8 mouse cellular contexts compared by ENCODE assay signal in genomic region chr8:13667917-13668316, GRCm38 (mm10). TPM values are rescaled to one million over a fixed set of nuclear protein-coding genes. Genes with fewer than 3 reads are reported as not detected.
A peak's percentile ranks its signal among the peaks of the same experiment; 100 is the strongest.
DNase-seq lines count a peak whose midpoint lies in the region; ATAC-seq lines count a peak whose summit lies in the region.

No protein-coding gene starts in this region.

- peak; percentile 41 for DNase-seq in cerebellum, adult 11-12 months
- DNase-seq in cerebellum, adult 11 months: no peak
- peak; percentile 41 to 68 for DNase-seq in kidney, postnatal 4 days
- DNase-seq in kidney, adult 11 months: no peak
- no peak for DNase-seq in embryonic facial prominence, embryonic 11.5 days (ENCODE audit: low spot score)
- no peak for DNase-seq in left cerebral cortex, postnatal 25 days (ENCODE audit: low spot score in 2 of 2)
- no peak for DNase-seq in layer of hippocampus, adult 9-11 months

- no peak overlapping the region for H3K4me3 ChIP-seq in embryonic facial prominence, embryonic 11.5 days (ENCODE audit: low read depth, low read length)
- H3K4me3 ChIP-seq in lung, embryonic 16.5 days (ENCODE audit: low read length): no peak overlapping the region

- H3K4me1 ChIP-seq in embryonic facial prominence, embryonic 11.5 days (ENCODE audit: control insufficient read depth, insufficient read depth, low read length): no peaks in the 10 kb centered on the region
- H3K4me1 ChIP-seq in lung, embryonic 16.5 days (replicated peaks; ENCODE audit: control insufficient read depth, insufficient read depth, low read length): peaks cover 41% of the 10 kb centered on the region

- no peaks in the 10 kb centered on the region for H3K9me3 ChIP-seq in embryonic facial prominence, embryonic 11.5 days (replicated peaks; ENCODE audit: control insufficient read depth, low read length)
- H3K9me3 ChIP-seq in lung, embryonic 16.5 days (ENCODE audit: control insufficient read depth, low read length): no peaks in the 10 kb centered on the region

- no peak overlapping the region for H3K4me2 ChIP-seq in embryonic facial prominence, embryonic 11.5 days (ENCODE audit: low read depth, low read length)
- no peak overlapping the region for H3K4me2 ChIP-seq in lung, embryonic 16.5 days (ENCODE audit: low read depth, low read length)

- H3K27ac ChIP-seq in embryonic facial prominence, embryonic 11.5 days (replicated peaks; ENCODE audit: low read depth, low read length): no peak overlapping the region
- peak overlapping the region; percentile 97 for H3K27ac ChIP-seq in lung, embryonic 16.5 days (ENCODE audit: low read length)

- intact Hi-C loops in left cerebral cortex, postnatal 25 days (cut with DNase I): no loop called here

- H3K36me3 ChIP-seq in embryonic facial prominence, embryonic 11.5 days (replicated peaks; ENCODE audit: control insufficient read depth, insufficient read depth, low read depth, low read length): no peaks in the 10 kb centered on the region
- no peaks in the 10 kb centered on the region for H3K36me3 ChIP-seq in lung, embryonic 16.5 days (ENCODE audit: control insufficient read depth, insufficient read depth, low read length)

- 72% methylated on average over 4 of the region's 4 CpGs for WGBS in embryonic facial prominence, embryonic 11.5 days
- 52% methylated on average over 4 of the region's 4 CpGs for WGBS in lung, embryonic 16.5 days

- ATAC-seq in embryonic facial prominence, embryonic 11.5 days (replicated peaks; ENCODE audit: insufficient number of reproducible peaks, low FRiP score, low TSS enrichment, low read depth): peak; percentile 66; the same call in 1 of the 2 replicates
- ATAC-seq in lung, embryonic 16.5 days (ENCODE audit: low read depth): peak; percentile 58

- H3K9ac ChIP-seq in embryonic facial prominence, embryonic 11.5 days (replicated peaks; ENCODE audit: low read length): no peak overlapping the region
- H3K9ac ChIP-seq in lung, embryonic 16.5 days (ENCODE audit: low read length): no peak overlapping the region

- no peaks in the 10 kb centered on the region for H3K27me3 ChIP-seq in embryonic facial prominence, embryonic 11.5 days (ENCODE audit: control insufficient read depth, insufficient read depth, low read length)
- no peaks in the 10 kb centered on the region for H3K27me3 ChIP-seq in lung, embryonic 16.5 days (ENCODE audit: control insufficient read depth, insufficient read depth, low read depth, low read length)

RNA-seq across cellular contexts. Expression of gene Rasa3, which starts 9.5 kb away (rescaled TPM):
- polyA plus RNA-seq in embryonic facial prominence, embryonic 11.5 days (2014; fragmentation: Nextera tagmentation; extraction: Ambion mirVana): 20.7 and 21.8 TPM in 2 replicates
- 48.7 and 50.7 TPM in 2 replicates for polyA plus RNA-seq in lung, embryonic 16.5 days (2015; fragmentation: Nextera tagmentation; extraction: Ambion mirVana)
- total RNA-seq in left cerebral cortex, postnatal 25 days (2021): 10 to 100 TPM; 56.7 TPM

RNA-seq across cellular contexts. Expression of gene Cfap97d2, which starts 37.8 kb away (rescaled TPM):
- 0.27 TPM in 1 of 2 replicates, not detected in the other for polyA plus RNA-seq in embryonic facial prominence, embryonic 11.5 days (2014; fragmentation: Nextera tagmentation; extraction: Ambion mirVana)
- 0.29 and 1.0 TPM in 2 replicates for polyA plus RNA-seq in lung, embryonic 16.5 days (2015; fragmentation: Nextera tagmentation; extraction: Ambion mirVana)
- total RNA-seq in left cerebral cortex, postnatal 25 days (2021): 1 to 10 TPM in 1 of 2 experiments, under 1 TPM in 1; 0.76 to 1.4 TPM

Comparison
In these comparisons a context has a peak if more than half of its experiments do, and no peak if none do; other contexts are left out.
1. DNase-seq: peak in cerebellum, adult 11-12 months (single experiment) and kidney, postnatal 4 days (2 of 2); none in cerebellum, adult 11 months (single experiment), kidney, adult 11 months (single experiment), embryonic facial prominence, embryonic 11.5 days (single experiment), left cerebral cortex, postnatal 25 days (0 of 2) and layer of hippocampus, adult 9-11 months (single experiment).